Mouse (Mus musculus): ENCODE measurements around the gene Zfp488.

The Zfp488 gene

DNA sequence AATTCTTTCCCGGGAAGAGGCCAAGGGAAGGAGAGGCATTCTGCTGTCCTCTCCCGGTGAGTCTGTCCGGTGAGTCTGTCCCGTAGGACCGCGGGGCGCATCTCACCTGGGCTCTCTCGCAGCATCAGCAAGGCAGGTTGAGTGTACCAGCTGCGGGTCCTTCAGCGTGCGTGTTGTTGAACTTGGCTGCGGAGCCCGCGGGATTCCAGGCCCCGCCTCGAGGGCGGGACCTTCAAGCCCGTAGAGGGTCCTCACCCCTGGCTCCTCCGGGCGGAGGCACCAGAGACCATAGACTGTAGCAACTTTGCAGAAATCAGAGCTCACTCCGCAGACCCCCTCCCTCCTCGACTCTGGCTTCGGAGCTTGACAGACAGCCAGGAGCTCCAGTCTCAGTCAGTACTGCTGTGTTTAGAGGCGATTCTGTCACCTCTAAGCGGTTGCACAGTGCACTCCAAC, at the start of gene Zfp488:
Gene Zfp488, minus strand, starts transcription at position 161 of the 456 bp plus-strand sequence.
- no peak for DNase-seq (ENCODE audit: low read depth, low spot score)

DNA sequence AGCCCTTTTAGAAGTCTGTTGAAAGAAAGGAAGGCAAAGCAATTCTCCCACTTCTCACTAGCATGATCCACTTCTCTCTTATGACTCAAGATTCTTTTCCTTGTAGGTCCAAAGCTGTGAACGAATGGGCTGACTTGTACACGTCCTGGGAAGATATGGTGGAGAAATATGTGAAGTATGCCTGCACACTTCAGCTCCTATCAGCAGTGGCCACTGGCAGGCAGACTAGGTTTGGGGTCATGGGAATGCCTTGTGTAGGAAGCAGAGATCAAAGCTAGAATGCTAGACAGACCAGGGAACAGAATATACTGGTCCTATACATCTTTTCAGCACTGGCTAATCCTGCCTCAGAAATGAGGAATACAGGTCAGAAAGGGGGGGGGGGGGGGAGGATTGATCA, 48.1 kb upstream of the Zfp488 start:
- DNase-seq (ENCODE audit: low read depth, low spot score): no peak

DNA sequence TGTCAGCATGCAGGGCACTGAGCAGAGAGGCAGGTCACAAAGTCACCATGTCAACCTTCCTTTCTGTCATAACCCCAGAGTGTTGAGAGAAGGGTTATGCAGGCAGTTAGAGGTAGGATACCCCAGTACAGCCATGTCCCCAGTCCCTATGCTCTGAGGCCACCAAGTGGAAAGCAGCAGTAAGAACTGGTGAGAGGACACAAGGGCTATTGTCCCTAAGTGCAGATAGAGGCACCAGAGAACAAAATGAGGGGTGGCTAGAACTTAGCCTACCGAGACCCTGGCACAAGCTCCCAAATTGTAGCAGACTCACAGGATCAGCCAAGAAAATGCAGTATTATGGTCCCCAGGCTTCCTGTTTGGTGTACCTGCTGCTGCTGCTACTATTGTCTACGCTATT, 38.4 kb upstream of the Zfp488 start:
- no peak for DNase-seq (ENCODE audit: low read depth, low spot score)

DNA sequence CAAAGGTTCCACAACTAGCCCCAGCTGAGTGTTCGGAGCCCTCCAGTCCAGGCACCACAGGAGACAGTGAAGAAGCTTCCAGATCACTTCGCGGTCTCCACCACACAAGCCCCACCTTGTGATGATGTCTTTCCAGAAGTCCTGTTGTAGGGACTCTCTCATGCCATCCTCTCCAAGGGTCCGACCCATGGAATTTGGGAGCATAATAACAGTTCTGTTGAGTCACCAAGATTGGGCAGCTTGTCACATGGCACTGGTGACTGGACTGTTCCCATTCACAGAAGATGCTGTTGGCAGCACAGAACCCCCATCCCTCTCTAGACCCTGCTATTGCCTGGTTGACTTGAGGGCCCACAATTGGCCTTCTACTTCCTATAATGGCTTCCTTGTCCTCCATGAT, 37.8 kb upstream of the Zfp488 start, which contains the start of gene Gm5460:
Gene Gm5460, plus strand, starts transcription at position 378 of the 400 bp plus-strand sequence.
- DNase-seq (ENCODE audit: low read depth, low spot score): no peak

DNA sequence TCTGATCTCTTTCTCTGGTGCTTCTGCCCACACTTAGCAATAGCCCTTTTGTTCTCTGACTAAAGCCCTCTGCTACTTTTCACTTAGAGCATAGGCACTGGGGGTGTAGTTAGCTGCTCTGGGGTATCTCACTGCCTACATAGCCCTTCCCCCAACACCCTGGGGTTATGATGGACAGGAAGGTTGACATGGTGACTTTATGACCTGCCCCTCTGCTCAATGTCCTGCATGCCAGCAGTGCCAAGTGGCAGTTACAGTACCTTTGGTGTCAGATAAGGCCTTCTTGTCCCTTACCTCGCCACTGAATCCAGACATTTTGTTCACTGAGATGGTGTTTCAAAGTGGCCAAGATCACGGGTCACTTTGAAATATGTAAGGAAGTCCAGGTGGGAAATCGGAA, 36.5 kb upstream of the Zfp488 start, which contains the start of gene Gm30083:
Gene Gm30083, minus strand, starts transcription at position 120 of the 400 bp plus-strand sequence.
- DNase-seq (ENCODE audit: low read depth, low spot score): no peak

DNA sequence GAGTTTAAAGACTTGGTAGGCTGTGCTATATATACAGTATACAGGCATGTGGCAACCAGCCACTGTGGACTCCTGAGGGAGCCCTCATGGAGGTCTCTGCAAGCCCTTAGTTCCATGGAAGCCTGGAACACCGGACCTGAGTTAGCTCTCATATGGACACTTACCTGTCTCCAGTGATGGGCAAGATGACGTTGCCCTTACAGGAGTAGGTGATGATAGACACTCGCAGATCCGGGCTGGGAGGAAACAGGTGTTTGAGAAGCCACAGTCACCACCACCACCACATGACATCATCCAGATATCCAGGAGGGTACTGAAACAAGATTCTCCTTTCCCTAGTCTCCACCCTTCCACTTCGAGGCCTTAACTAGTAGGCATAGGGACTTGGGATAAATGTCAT, 23.8 kb upstream of the Zfp488 start:
- DNase-seq (ENCODE audit: low read depth, low spot score): no peak

DNA sequence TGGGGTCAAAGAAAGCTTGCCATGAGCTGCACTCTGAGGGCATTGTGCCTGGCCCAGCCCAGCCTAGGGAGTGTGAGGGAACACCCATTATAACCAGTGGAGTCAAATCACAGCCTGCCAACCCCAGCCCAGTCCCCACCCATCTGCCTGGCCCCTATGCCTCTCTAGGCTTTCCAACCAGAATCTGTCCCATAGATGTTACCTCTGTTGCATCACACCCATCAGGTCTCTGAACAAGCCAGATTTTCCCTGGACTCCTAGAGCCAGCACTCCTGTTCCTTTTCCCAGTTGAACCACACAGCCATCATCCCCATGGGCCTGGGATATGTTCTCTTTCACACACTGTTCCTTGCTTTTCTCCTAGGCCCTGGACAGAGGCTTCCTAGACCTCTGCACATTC, 22.9 kb upstream of the Zfp488 start:
- no peak for DNase-seq (ENCODE audit: low read depth, low spot score)

DNA sequence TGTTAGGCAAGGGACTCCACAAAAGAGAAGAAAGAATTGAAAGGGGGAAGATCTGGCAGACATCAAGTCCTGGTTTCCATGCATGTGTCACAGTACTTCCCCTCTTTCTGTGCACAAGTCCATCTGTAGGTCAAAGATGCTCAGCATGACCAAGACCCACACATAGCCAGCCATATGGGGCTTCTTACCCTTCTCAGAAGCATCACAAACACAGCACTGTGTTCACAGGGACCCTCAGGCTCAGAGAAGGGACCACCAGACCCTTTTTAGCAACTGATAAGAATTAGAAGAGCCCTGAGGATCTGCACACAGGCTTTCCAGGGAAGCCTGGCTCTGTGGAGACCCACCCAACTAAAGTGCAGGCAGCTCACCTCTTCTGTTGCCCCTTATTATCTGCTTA, 21.5 kb upstream of the Zfp488 start:
- DNase-seq (ENCODE audit: low read depth, low spot score): no peak

DNA sequence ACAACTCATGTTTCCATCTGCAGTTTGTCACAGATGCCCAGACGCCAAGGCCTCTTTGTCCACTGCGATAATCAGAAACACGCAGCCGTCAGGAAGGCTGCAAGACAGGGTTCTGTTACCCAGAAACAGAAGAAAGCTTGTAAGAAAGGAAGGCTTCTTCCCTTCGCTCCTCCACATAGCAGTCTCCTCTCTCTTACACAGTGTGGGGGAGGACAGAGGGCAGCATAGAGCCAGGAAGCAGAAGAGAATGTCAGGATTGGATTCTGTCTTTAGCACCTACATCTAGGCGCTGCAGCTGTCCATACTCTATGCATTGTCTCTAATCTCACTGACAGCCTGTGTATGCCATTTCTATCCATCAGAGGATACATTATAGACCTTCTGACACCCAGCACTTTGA, 18.9 kb upstream of the Zfp488 start:
- no peak for DNase-seq (ENCODE audit: low read depth, low spot score)

DNA sequence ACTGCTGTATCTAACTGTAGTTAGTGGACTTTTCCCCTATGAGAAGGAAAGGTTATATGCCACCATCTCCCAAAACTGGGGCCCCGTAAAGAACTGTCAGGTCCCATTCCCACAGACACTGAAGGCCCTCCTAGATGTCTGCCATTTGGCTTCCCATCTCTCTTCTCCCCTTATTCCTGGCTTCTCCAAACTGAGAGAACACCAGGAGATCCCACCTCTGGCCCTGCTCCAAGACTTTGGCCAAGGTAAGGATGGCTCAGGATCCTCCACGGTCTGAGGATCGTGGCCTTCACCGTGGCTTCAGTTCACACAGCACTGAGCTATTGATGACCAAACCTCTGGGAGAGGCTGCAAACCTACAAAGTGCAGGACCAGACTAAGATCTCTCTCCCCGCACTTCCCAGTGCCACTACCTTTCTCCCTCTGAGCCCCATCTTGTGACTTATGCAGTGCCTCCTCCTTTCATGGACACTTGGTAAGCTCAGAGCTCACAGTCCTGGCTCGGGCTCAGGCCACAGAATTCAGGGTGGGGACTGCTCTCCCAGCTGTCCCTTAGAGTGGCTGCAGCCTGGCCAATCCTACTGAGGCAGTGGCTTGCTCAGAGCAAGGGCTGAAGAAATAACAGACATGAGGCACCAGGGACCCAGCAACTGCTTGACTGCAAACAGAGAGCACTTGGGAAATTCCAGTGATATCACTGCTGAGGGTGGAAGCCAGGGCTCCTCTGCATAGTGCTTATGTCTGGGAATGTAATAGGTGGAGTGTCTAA, 15.1 kb upstream of the Zfp488 start:
- no peak for DNase-seq (ENCODE audit: low read depth, low spot score)

DNA sequence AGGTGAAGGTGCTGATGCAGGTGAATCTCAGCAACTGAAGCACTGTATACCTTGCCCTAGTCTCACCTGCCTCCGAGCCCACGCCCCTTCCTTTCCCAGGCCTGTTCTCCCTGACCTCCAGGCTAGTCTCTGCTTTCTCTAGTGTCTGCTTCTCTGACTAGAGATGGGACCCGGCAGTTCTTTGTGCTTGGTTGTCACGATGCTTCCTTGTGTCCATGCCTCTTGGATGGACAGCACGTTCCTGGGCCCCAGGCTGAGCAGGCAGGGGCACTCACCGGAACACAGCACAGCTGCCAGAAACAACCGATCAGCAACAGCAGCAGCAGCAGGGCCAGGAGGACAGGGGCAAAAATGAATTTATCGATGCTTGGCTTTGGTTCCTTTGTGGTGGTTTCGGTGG, 14.5 kb upstream of the Zfp488 start:
- DNase-seq (ENCODE audit: low read depth, low spot score): no peak

DNA sequence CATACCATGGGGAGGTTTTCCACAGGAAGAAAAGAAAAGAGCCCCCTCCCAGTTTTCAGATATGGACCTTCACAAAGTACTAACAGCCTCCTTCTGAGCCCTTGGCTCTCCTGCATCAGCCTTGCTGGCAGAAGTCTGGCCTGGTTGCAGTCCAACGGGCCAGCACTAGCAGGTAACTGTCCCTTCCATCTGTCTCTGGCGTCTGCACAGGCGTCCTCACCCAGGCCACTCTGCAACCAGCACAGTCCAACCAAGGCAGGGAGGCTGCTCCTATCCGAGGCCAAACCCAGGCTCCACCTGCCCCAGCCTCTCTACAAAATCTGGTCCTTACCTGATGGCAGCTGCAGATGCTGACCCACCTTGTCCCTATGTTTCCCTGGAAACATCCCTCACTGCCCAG, 13.4 kb upstream of the Zfp488 start:
- no peak for DNase-seq (ENCODE audit: low read depth, low spot score)

DNA sequence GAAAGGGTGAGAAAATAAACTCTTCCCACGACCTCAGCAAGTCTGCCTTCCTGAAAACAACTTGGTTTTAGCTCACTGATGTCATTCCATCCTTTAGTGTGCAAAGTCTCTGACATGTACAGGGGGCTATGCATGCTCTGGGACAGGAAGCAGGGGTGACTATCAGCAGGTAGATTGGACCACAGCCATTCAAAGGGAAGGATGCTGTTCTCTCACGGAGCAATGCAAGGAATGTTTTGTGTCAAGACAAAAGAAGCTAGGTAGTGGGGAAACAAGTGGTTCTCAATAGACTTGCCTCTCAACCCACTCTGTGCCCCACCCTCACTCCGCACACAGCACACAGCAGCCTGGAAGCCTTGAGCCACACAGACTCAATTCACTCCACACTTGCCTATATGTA, 10.6 kb upstream of the Zfp488 start:
- DNase-seq (ENCODE audit: low read depth, low spot score): no peak

DNA sequence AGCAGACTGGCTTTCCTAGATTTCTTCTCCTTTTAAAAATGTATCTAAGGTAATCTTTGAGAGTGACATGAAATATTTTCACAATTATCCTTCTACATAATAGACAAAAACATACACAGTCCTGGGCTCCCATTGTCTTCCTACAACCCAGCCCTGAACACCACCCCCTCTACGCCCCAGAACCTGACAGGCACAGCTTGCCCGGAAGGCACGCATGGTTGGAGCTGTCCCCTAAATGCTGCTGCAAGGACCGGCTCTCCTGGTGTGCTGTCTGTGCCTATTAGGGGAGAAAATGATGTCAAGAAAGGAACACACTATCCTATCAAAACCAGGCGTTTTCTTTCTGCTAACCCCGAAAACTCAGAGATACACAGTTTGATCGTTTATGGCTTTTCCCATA, 816 bp downstream of the Zfp488 start:
- DNase-seq (ENCODE audit: low read depth, low spot score): no peak

DNA sequence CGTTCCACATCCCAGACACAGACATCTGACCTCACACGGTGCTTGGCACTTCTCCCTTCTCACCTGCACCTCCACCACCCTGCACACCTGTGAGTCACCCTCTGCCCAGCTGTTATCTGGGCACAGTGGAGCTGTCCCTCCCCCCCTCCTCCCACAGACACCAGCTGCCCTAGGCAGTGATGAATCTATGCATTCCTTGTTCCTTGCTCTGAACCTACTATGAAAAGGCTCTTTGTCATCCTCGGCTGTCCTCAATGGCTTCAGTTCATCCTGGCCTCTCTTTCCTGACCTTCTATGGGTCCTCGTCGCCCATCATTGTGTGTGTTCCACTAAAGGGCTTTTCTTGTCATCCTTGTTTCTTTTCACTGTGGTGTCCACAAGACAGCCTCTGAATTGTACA, 3.8 kb downstream of the Zfp488 start:
- no peak for DNase-seq (ENCODE audit: low read depth, low spot score)

DNA sequence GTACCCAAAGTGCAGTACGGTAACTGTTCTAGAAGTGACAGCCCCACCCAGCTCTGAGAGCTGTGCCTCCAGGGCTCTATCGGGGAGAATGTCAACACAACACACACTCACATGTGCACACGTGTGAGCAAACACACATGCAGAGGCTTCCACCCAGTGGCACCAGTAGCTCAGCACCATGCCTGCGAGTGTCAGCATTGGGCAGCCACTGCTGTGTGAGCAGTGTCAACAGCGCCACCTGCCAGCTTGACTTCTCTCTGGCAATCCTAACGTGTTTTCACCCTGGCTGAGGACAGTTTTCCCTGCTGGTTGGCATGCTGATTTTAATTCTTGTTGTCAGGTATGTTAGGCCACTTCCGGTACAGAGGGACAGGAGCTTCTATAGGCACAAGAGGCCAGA, 5.9 kb downstream of the Zfp488 start:
- no peak for DNase-seq (ENCODE audit: low read depth, low spot score)

DNA sequence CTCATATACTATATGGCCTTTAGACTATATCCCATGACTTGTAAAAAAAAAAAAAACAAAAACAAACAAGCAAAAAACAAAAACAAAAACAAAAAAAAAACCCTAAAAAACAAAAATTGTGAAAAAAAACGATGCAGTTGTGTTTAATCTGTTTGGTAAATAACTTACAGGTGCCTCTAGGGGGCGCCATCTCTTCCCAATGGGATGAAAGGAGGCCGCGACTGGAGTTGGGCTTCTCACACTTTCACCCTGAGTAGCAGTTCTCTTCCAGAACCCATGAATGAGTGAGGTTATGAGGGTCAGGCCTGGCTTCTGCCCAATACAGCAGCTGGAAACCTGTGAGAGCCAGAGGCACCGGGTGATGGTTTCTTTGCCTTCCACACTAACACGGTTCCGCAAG, 12.9 kb downstream of the Zfp488 start:
- no peak for DNase-seq (ENCODE audit: low read depth, low spot score)

DNA sequence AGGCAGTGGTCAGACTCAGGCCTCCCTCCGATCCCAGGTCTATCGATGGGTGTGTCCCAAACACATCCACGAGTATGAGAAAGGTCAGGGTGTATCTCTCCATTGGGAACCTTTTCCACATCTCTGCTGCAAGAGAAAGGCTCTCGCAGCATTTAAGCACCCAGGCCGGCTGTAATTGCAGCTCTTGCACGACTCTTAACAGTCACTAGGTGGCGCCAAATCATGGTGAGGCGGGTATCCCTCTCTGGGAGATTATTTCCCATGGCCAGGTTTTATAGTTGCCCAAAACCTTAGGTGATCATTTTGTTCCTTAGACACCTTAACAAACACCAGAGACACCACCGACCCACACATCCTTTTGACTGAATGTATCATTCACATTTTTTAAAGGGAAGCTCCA, 19.2 kb downstream of the Zfp488 start:
- DNase-seq (ENCODE audit: low read depth, low spot score): no peak

DNA sequence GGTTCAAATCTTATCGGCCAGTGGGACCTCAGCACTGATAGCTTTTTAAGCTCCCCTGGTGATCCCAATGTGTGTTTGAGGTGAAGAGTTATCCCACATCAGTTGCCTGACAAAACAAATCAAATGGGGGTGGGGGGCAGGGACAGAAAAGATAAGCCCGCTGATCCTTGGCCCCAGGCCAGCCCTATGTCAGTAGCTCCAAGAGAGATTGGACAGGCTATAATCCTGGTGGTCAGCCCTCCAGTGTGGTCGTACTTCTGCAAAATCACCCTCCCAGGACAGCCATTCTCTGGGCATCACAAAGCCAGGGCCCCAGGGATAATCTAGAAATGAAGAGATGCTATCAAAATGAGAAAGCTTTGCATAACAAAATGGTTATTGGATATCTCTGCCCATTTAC, 19.7 kb downstream of the Zfp488 start:
- no peak for DNase-seq (ENCODE audit: low read depth, low spot score)

DNA sequence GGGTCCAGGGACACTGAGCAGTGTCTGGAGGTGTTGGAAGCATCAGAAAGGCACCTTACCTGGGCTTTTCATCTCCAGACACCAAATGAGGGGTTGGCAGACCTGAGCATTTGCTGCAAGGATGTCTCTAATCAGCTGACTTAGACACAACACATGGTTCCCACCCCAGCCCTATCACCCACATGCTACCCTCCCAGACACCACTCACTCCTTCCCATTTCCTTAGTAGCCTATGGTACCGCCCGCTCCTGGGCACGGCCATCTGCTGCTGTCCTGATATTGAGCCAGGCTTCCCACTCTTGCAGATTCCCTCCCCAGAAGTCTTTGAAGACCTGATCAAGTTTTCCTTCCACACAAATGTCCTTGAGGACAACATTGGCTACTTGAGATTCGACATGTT, 20.4 kb downstream of the Zfp488 start:
- DNase-seq (ENCODE audit: low read depth, low spot score): no peak

DNA sequence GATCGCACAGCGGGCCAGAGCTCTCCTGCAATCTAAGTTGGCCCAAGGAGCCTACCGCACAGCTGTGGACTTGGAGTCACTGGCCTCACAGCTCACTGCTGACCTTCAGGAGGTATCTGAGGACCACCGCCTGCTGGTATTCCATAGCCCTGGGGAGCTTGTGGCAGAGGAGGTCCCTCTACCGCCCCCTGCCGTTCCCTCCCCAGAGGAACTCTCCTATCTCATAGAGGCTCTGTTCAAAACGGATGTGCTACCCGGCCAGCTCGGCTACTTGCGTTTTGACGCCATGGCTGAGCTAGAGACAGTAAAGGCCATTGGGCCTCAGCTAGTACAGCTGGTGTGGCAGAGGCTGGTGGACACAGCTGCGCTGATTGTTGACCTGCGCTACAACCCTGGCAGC, 22.5 kb downstream of the Zfp488 start:
- no peak for DNase-seq (ENCODE audit: low read depth, low spot score)

DNA sequence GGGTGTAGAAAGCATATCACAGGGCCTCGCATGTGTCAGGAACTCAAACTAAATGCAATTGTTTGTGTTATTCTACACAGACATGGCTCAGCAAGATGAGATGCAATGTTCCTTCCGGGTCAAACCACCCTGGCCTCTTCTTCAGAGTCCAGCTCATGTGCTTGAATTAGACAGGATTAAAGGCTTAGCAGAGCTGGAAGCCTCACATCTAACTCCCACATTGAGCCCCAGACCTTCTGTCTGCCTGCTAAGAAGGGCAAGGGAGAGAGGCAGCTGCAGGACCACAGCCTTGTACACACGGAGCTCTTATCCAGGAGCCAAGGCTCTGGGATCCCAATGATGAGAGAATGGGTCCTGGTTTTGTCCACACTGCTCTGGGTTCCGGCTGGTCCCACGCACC, 24.8 kb downstream of the Zfp488 start, which contains the start of gene Rbp3:
Gene Rbp3, plus strand, starts transcription at position 243 of the 400 bp plus-strand sequence.
- no peak for DNase-seq (ENCODE audit: low read depth, low spot score)

DNA sequence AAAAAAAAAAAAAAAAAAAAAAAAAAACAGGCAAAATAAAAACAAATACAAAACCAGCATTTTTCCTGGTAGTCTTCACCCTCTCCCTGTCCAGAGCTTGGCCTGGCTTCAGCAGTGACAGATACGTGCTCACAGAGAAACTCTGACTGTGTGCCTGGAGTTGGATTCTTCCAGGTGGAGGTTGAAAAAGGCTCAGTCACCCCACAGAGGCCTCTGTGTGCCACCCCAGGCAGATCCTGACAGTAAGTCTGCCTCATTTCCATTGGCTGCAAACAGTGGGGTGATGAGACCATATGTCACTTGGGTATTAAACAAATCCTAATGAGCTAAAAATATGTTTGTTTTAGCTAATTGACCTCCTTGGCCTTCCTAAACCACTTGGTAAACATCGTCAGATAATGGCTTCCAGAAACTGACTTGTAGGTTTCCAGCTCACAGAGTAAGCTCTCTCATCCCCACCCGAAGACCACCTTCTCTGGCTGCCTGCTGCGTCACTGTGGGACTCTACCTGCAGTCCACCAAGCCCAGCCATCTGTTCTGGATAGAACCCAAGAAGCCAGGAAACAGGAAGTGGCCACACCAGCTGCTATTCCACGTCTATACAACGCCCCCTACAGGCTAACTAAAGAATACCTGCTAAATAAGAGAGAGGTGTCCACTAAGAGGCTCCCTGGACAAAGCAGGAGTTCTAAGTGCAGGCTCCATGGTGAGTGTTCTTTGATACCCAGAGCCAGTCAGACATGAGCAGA, 26.2 kb downstream of the Zfp488 start:
- DNase-seq (ENCODE audit: low read depth, low spot score): no peak

Data from c-Kit-negative CD71-positive TER-119-positive erythroid progenitor cells, embryonic 14.5 days (primary cell).